Mouse (Mus musculus) urinary bladder, postnatal 25 days (tissue): ENCODE results near the gene Tpsg1.

Experiments
- DNase-seq: peaks from one replicate; pipeline ENCODE4 v3.0.0; 2022; ENCODE audit warnings: low spot score

Gene Tpsg1

DNA sequence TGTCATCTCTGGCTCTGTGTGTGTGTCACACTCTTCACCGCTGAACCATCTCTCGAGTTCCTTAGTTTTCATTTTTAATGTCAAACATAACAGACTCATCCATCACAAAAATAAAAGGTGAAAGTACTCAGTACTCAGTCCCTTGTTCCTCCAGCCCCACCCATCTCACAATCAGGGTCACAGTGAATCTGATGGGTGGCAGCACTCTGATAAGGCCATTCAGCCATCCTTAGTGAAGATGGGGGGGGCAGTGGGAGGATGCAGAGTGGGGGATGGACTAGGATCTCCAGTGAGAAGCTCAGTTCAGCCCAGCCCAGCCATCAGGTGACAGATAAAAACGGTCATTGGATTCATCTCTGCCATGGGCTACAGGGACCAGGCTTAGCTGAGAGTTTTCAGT, at the start of gene Tpsg1:
Gene Tpsg1, plus strand, starts transcription at position 301 of the 400 bp plus-strand sequence.
- no peak for DNase-seq

- no peak for DNase-seq
Observed at GRCm38 (mm10) chr17:25320819-25321218, 48.3 kb upstream of the Tpsg1 start.

- DNase-seq = no peak
Observed at GRCm38 (mm10) chr17:25322930-25323329, 46.1 kb upstream of the Tpsg1 start.

- DNase-seq = no peak
Observed at GRCm38 (mm10) chr17:25332321-25332720, 36.8 kb upstream of the Tpsg1 start.

GRCm38 (mm10) chr17:25333943-25334342, 35.1 kb upstream of the Tpsg1 start:
- DNase-seq = peak; percentile 63

- DNase-seq = no peak
Observed at GRCm38 (mm10) chr17:25338218-25338617, 30.9 kb upstream of the Tpsg1 start.

- DNase-seq = no peak
Observed at GRCm38 (mm10) chr17:25340003-25340402, 29.1 kb upstream of the Tpsg1 start.

DNA sequence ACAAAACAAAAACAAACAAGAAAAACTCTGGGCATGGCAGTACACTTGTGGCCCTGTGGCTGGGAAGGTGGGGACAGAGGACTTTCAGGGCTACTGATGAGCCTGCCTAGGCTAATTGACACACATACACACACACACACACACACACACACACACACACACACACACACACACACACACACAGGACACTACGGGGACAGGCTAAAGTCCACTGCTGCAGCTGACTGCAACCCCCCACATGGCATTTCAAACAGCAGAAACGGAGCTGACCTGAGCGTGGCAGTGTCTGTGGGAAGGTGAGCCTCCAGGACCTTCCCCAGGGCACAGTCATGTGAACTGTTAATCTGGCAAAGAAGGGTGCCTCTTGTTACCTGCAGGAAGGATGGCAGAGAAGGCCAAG, 27.6 kb upstream of the Tpsg1 start:
- no peak for DNase-seq

DNA sequence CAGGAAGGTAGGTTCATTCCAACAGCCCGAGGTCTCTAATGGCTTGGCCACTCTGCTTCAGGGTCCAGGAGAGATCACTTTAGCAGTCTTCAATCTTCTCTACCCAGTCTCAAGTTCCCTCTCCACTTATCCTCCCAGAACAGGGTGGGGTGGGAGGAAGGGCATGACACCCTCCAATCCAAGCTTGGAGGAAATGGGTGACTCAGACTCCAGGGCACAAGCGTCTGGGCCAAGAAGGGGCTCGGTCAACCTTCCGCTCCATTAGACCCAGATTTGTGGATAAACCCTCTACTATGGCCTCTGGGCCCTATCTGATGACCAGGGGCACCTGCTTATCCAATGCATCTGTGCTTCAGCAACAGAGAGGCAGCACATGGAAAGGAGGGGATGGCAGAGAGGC, 23.6 kb upstream of the Tpsg1 start, which contains the start of gene Tpsab1:
Gene Tpsab1, minus strand, starts transcription at position 101 of the 400 bp plus-strand sequence.
- DNase-seq = no peak

- DNase-seq = no peak
Observed at GRCm38 (mm10) chr17:25361291-25361690, 7.8 kb upstream of the Tpsg1 start.

DNA sequence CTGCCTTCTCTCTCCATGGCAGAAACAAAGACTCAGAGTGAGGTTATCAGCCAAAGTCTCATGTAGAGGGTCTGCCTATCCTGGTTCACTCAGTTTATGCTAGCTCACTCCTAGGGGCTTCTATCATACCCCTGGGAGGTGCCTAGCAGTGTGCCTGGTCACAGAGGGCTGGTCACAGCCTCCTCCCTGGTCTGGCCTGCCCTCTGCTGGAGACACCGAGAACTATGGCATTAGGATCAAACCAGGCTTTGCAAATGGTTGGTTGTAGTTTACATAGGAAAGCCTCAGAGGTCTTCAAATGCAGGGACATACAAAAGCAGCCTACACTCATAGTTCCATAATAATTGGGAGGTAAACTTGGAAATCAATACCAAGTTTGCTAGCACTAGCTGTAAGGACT, 5.3 kb upstream of the Tpsg1 start:
- DNase-seq = peak; percentile 41

GRCm38 (mm10) chr17:25366005-25366404, 3.1 kb upstream of the Tpsg1 start, which contains the start of gene Tpsb2:
Gene Tpsb2 (plus strand): TSS chr17:25366305.
- no peak for DNase-seq

- DNase-seq = no peak
Observed at GRCm38 (mm10) chr17:25372491-25372890, 3.4 kb downstream of the Tpsg1 start.

GRCm38 (mm10) chr17:25374011-25374410, 4.9 kb downstream of the Tpsg1 start:
- no peak for DNase-seq

DNA sequence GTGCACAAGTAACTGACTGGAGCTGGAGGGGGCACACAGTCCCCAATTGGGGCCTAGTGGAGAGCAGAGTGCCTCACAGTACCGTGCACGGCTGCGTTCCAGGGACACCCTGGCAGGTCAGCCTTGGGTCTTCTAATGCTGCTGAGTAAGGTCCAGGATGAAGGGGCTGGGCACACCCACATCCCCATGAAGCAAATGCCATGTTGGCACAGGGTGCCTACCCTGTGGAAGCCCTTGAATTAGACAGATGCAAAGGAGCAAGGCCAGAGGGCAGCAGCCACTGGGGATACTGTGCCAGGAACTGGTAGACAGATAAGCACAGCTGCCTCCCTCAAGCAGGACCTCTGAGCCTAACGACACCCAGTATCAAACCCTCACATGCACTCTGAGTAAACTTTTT, 25.5 kb downstream of the Tpsg1 start:
- DNase-seq = no peak

DNA sequence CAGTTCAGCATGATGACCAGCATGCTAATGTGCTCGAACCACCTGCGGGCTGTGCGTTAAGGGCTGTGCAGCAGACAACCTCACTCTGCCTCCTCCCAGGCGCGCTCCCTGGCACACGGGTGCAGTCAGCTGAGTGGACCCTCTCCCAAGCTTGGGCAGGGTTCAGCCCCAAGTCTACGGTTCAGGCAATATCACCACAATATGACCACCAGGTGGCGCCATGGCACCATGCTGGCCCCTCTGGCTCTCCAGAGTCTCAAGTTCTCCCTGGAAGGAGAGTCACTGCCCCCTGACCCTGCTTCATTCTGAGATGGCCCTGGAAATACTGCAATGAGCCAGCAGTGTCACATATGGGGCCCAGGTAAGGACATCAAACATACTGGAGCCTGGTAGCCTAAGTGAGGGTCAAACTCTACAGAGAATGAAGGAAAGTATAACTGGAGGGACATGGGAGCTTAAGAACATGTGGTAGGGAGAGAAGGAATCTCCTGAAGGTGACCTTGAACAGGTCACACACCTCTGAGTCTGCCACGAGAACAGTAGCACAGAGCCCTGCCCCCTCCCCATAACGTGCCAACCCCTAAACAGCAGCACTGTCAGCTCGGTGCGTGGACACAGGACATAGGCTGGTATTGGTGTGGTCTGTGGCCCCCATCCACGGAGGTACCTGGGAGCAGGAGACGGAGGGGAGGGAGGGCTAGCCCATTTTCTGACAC, 28.9 kb downstream of the Tpsg1 start:
- DNase-seq = peak; percentile 83

DNA sequence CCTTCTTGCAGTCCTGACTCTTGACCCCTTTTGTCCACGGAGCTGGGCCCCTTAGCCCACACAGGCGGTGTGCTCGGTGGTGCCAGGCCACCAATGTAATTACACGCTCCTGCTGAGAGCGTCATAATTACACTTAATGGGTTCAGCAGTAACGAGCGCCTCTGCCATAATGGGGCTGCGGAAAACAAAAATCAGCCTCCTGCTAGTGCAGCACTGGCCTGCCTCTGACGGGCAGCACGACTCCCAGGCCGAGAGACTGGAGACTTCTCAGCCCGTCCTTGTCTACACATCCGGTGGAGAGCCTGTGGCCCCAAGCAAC, 29.4 kb downstream of the Tpsg1 start:
- DNase-seq = no peak

GRCm38 (mm10) chr17:25400443-25400842, 31.4 kb downstream of the Tpsg1 start:
- DNase-seq = peak; percentile 34

DNA sequence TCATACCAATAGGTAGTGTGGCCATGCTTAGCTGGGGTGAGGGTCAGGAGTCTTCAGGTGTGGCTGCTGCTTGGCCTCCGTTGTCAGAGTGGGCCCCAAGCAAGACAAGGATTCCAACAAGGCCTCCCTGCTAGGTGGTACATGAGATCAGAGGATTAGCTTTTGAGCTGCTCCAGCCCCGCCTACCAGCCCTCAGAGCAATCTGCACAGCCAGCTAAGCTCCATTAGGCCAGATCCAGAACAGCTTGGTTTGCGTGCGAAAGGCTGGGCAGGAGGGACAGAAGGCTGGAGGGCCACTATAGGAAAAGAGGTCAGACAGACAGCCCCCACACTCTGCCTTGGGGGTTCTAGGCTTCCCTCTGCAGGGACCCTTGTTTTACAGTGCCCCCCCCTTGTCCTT, 32.4 kb downstream of the Tpsg1 start:
- no peak for DNase-seq

DNA sequence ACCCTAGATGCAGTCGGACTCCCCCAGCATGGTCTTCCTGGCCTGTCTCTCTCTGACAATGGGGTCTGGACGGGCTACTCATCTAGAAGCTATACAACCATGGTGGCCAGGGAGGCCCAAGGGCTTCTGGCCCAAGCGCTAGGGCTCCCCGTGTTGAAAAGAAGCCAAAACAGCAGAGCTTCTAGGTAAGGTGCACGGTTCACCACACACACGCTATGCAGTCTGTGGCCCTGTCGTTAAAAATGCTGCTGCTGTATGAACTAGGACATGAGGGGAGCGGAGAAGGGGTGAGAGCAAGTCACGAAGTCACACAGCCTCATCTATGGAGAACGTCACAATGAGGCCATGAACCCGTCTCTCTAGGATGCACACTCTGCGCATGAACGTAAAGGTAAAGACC, 33.2 kb downstream of the Tpsg1 start:
- no peak for DNase-seq

DNA sequence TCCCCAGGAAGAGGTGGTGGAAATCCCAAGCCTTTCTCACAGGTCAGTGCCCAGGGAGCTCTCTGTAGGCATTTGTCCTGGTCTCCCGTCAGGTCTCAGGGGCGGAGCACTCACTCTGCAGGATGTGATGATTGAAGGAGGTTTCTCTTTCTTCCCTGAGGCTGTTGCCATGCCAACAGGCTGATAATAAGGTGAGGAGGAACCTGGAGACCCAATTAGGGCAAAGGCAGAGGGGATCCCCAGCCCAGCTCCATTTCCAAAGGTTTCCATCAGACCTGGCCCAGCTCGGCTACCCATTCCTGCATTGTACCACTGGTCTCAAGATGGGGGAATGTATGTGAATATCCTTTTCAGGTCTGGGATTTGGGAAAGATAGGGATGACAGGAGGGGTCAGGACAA, 35.1 kb downstream of the Tpsg1 start:
- DNase-seq = no peak

DNA sequence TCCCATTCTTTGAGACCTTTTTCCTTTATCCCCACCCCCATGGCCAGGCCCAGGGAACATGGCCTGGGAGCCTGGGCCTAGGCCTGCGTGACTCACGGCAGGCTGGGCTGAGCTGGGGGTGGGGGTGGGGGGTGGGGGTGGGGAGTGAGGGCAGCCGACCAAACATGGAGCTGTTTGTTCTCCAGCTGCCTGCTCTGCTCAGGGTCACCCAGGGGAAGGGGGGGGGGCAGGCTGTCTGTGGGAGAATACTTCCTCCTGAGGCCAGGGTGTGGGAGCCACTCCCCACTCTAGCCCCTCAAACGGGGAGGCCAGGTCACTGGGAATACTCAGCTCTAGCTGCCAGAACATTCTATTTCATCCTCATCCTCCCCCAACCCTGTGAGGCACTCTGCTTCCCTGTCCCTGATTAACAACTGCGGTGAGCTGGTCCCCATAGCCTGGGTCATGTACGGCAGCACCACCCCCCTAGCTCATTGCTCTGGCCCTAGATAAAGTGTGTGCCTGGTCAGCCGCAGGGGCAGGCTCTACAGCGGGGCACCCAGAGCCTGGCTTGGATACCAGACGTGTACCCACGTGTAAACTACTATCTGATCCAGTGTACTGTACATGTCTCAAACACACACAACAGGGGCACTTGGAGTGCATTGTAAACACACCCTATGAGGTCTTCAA, 36.3 kb downstream of the Tpsg1 start:
- no peak for DNase-seq

DNA sequence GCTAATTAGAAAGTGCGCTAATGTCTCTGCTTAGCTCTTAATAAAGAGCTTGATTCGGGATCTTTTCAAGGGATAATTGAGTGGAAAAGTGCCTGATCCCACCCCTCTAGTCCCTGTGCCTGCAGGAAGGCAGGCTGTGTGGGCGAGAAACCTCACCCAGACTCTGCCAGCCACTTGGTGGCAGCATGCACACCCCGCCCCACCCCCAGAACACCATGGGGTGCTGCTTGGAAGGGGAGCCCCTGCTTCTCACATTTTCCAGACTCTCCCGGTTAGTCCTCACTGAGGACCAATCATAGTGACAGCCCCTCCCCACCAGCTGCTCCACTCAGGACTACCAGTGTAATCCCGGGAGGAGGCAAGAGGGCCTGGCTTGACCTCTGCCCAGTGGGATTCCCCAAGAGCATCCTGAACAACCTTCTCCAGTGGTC, 37.0 kb downstream of the Tpsg1 start:
- DNase-seq = no peak

DNA sequence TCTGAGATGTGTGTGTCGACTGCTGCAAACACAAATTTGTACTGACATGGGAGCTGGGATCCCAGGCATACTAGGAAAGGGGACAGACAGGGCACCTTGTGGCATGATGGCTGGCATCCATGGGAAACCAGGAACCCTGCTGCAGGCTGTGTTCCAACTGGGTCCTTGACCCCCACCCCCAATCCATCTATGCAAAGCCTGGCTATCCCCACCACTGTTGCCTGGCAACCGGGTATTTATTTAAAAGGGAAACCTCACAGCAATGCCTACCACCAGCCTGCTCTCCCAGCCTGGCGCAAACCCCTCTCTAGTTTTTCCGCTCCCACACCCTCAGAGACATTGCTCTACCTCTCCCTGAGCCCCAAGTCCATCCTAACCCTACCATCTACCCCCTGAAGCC, 38.3 kb downstream of the Tpsg1 start:
- no peak for DNase-seq
